Mouse (Mus musculus): ENCODE results near the gene Gdpd5. TPM values are rescaled to one million over a fixed set of nuclear protein-coding genes. Genes with fewer than 3 reads are reported as not detected.

Gene Gdpd5
- polyA plus RNA-seq, 1 experiment from 2014 or later, result 3.1 TPM

DNA sequence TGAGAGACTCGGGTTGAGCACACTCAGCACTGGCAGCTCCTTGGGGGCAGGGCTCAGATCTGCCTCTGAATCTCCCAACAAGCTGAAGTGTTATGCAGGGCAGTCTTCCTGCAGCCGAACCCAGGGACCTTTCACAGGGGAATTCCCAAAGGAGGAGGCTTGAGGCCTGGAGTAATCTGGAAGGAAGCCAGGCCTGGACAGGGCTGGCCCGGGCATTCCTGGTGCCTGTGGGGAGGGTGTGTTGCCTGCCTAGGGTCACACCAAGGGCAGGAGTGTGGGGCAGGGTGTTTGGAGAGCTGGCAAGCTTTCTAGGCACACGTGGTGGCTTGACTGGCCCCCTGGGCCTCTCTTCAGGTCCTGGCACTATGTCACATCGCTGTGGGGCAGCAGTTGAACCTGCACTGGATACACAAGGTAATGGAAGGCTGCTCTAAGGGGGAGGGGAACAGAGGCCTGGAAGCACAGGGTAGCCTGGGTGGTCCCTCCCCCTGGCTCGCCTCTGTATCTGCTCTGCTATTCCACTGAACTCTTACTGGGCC lies 60.4 kb downstream of the Gdpd5 start:
- DNase-seq (ENCODE audit: low spot score), result no peak

DNA sequence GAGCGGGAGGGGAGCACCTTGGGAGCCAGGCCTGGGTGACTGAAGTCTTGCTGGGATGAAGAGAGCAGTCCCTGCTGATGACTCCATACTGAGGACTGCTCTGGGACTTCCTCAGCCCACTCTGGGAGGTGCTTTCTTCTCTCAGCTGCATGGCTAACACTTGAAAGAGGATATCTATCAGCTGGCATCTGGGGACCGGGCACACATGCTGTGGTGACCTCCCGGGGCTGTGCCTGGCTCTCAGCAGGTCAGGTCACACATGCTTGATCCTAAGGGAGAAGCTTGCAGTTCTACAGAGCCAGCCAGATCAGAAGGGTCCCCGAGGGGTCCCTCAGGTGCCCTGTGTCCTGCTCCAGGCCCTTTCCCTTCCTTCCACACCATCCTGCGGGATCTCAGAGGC lies 62.0 kb downstream of the Gdpd5 start:
- no peak for DNase-seq (ENCODE audit: low spot score)

- DNase-seq (ENCODE audit: low spot score), result peak; percentile 32
Measured at GRCm38 (mm10) chr7:99444012-99444411, 62.8 kb downstream of the Gdpd5 start.

DNA sequence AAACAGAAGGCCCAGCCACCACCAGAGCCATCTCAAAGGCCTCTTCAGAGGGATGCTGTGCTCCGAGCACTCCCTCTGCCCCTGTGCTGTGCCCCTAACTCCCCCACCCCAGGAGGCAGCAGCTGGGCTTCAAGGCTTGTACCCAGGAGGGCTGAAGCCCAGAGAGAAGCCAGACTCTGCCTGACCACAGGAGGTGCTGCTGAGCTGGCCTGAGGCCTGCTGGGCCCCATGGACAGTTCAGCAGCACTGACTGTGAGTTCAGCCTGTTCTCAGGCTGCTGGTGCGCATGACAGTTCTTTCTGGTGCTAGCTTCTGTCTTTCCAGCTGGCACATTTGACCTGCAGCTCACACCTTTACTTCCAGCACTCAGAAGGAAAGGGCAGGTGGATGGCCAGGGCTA lies 64.6 kb downstream of the Gdpd5 start:
- DNase-seq (ENCODE audit: low spot score), result no peak

GRCm38 (mm10) chr7:99447323-99447722 lies 66.1 kb downstream of the Gdpd5 start:
- DNase-seq (ENCODE audit: low spot score), result no peak

DNA sequence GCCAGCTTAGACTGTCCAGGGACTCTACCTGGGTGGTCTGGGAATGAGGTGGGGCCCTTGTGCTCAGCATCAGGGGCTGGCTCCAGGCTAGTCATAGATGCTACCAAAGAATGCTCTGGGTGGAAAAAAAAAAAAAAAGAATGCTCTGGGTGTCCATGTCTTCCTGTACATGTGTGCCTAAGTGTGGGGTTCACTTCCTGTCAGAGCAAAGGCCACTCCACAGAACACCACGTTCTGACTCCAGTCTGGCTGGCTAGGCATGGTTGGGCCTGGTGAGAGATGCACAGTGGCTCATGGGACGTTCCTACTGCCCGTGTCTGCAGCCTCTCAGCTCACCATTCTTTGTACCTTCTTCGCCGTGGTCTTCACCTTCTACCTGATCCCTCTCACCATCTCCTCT lies 67.4 kb downstream of the Gdpd5 start:
- peak; percentile 33 for DNase-seq (ENCODE audit: low spot score)

- DNase-seq (ENCODE audit: low spot score), result peak; percentile 49
Measured at GRCm38 (mm10) chr7:99449063-99449462, 67.8 kb downstream of the Gdpd5 start.

DNA sequence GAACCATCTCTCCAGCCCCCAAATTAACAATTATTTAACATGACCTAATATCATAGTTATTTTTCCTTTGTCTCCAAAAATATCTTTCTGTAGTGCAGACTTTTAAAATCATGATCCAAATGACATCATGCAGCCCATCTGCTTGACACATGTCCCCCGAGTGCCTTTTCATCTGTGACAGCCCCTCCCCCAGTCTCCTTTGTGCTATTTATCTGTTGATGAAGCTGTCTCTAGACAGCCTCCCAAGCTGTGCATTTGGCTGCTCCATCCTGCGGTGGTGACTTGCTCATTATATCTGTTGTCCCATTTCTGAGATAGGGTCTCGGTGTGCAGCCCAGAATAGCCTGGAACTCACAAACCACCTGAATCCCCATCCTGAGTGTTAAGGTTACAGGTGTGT lies 68.5 kb downstream of the Gdpd5 start:
- DNase-seq (ENCODE audit: low spot score), result no peak

GRCm38 (mm10) chr7:99450703-99451102 lies 69.5 kb downstream of the Gdpd5 start:
- peak; percentile 79 for DNase-seq (ENCODE audit: low spot score)

DNA sequence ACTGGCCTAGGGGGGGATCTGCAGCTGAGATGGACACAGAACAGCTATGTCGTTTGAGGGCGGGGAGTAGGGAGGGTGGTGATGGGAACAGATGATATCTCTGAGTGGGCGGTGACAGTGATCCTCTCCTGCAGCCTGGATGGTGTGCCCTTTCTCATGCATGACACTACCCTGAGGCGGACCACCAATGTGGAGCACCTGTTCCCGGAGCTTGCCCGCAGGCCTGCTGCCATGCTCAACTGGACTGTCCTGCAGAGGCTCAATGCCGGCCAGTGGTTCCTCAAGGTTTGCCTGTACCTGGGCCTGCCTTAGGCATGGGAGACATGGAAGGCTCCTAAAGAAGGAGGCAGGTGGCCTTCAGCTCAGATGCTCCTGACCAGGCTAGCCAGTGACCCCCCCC lies 71.6 kb downstream of the Gdpd5 start:
- DNase-seq (ENCODE audit: low spot score), result no peak

- no peak for DNase-seq (ENCODE audit: low spot score)
Measured at GRCm38 (mm10) chr7:99454044-99454443, 72.8 kb downstream of the Gdpd5 start.

DNA sequence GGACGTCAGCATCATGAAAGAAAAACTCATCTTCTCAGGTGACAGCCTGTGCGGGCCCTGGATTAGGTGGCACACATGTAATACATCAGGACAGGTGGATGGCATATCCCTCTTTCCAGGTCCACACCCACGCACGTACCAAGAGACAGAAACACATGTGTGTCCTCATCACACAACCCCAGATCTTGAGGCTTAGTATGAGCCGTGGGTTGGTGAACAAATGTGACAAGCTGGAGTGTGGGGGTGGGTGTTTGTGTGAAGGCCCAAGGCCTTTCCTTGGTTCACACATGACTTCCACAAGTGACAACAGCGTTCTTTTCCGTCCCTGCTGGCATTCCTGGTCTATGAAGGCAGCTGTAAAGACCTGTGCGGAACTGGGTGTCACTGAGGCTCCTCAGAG lies 77.6 kb downstream of the Gdpd5 start:
- DNase-seq (ENCODE audit: low spot score), result no peak

GRCm38 (mm10) chr7:99459888-99460652 lies 78.9 kb downstream of the Gdpd5 start:
- no peak for DNase-seq (ENCODE audit: low spot score)

GRCm38 (mm10) chr7:99463120-99463519 lies 81.9 kb downstream of the Gdpd5 start:
- no peak for DNase-seq (ENCODE audit: low spot score)

DNA sequence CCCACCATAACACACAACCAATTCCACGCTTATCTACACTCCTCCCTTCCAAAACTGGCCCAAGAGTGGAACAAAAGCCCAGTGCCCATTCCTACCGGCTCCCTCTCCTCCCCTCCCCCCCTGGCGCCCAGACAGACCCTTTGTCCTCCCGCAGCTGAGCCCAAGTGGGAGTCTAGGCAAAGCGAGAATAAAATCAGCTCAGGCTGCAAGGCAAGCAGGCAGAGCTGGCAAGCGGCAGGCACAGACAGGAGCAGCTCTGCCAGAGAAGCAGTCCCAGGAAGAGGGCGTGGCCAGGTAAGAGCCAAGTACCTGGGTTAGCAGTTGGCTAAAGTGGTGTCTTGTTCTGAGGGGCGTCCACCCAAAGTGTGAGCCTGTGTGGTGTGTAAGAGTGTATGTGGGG lies 84.6 kb downstream of the Gdpd5 start, which contains the start of gene Klhl35:
Gene Klhl35 (plus strand): TSS at position 194 of the 400 bp plus-strand sequence.
- no peak for DNase-seq (ENCODE audit: low spot score)

DNA sequence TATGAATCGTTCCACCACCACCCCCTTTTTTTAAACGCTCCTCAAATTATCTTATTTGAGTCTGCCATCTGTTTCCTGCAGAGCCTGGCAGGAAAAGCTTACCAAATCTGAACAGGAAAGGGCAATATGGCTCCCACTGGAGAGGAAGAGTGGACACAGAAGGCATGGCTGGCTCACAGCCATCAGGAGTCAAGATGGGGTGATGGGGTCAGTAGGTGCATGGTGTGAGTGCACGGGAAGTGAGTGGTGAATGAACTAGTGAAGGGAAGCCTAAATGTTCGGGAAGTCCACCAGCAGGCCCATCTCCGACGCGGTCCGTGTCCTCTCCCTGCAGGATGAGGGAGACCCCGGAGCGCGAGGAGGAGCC lies 86.7 kb downstream of the Gdpd5 start:
- no peak for DNase-seq (ENCODE audit: low spot score)

- DNase-seq (ENCODE audit: low spot score), result peak; percentile 89
Measured at GRCm38 (mm10) chr7:99468283-99469132, 87.3 kb downstream of the Gdpd5 start.

DNA sequence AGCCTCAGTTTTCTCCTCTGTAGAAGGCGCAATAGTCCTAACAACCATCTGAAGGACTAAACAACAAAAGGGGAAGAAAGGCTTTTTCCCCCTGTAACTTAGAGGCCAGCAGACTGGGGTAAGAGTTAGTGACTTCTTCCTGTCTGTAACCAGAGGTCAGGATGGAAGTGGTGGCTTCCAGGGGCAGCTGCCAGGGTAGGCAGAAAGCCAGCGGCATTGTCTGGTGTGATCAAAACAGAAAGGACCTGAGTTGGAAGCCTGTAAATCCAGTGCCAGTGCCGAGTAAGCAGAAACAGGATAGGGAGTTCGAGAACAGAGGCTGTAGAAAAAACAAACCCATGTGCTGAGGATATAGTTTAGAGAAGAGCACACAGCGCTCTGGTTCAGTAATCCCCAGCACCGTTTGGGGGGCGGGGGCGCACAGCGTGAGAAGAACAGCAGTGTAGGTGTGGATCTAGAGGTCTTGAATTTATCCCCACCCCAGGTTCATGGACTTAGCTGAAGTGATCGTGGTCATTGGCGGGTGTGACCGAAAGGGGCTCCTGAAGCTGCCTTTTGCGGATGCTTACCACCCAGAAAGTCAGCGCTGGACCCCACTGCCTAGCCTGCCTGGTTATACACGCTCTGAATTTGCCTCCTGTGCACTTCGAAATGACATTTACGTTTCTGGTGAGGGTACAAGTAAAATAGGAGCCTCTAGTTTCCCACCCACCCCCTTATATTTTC lies 88.6 kb downstream of the Gdpd5 start:
- DNase-seq (ENCODE audit: low spot score), result no peak

GRCm38 (mm10) chr7:99471578-99471977 lies 90.4 kb downstream of the Gdpd5 start:
- no peak for DNase-seq (ENCODE audit: low spot score)

GRCm38 (mm10) chr7:99473638-99474407 lies 92.6 kb downstream of the Gdpd5 start:
- no peak for DNase-seq (ENCODE audit: low spot score)
